Mouse (Mus musculus) spleen, adult 12 weeks (tissue): Measurements from ENCODE around the gene Gpn1.

Experiments
- DNase-seq: peaks from one replicate; pipeline ENCODE4 v3.0.0; 2022; ENCODE audit warnings: low spot score

The Gpn1 gene

GRCm38 (mm10) chr5:31559401-31559800 lies 64.9 kb downstream of the Gpn1 start:
- no peak for DNase-seq

- DNase-seq: no peak
Measured at GRCm38 (mm10) chr5:31560352-31560751, 65.8 kb downstream of the Gpn1 start.

GRCm38 (mm10) chr5:31562036-31562666 lies 67.6 kb downstream of the Gpn1 start:
- DNase-seq: no peak
